Mouse (Mus musculus) thymus, adult 2 months (tissue): Measurements from ENCODE around the gene Rapgef5.

ENCODE experiments used
- CTCF ChIP-seq: fragments of 200-500 bp; IDR thresholded peaks from 2 replicates; pipeline ENCODE4 v1.5.1; 2012; ENCODE audit warnings: mild to moderate bottlenecking, control low read depth, low read length, moderate library complexity, borderline replicate concordance; ENCODE audit not compliant: control insufficient read depth, poor library complexity, insufficient read depth; ENCODE audit errors: extremely low read depth
- POLR2A ChIP-seq: fragments of 200-500 bp; IDR thresholded peaks from 2 replicates; pipeline ENCODE4 v1.6.1; 2012; ENCODE audit warnings: mild to moderate bottlenecking, low read length, control low read depth, moderate library complexity; ENCODE audit not compliant: control insufficient read depth, poor library complexity, insufficient read depth; ENCODE audit errors: extremely low read depth

GRCm38 (mm10) chr12:117622972-117623371 is 106.7 kb downstream of the Rapgef5 start:
- TF ChIP-seq CTCF (no peak), POLR2A (no peak)
